Mouse (Mus musculus): ENCODE data around the gene Bclaf3. TPM values are rescaled to one million over a fixed set of nuclear protein-coding genes. Genes with fewer than 3 reads are reported as not detected.

Bclaf3 gene
- polyA plus RNA-seq, 1 experiment from 2014 or later: 5.0 TPM

- no peak overlapping the region for H3K27ac ChIP-seq (ENCODE audit: low read depth, low read length)
- H3K4me3 ChIP-seq (ENCODE audit: low read depth, low read length): no peak overlapping the region
- no peak overlapping the region for H3K4me2 ChIP-seq (replicated peaks; ENCODE audit: low read depth)
- 57% methylated on average over 6 of the region's 6 CpGs for WGBS
- peak; percentile 54 for TF ChIP-seq CTCF (IDR thresholded peaks at IDR 0.05; ENCODE audit: low read depth)
- H3K4me1 ChIP-seq (replicated peaks; ENCODE audit: control insufficient read depth, insufficient read depth, low read length): no peaks in the 10 kb centered on the region
- no peak overlapping the region for H3K9ac ChIP-seq (ENCODE audit: low read depth, low read length)
- ATAC-seq: no peak
- H3K9me3 ChIP-seq (ENCODE audit: control insufficient read depth): no peaks in the 10 kb centered on the region
- no peaks in the 10 kb centered on the region for H3K36me3 ChIP-seq (ENCODE audit: control insufficient read depth, insufficient read depth)
- no peaks in the 10 kb centered on the region for H3K27me3 ChIP-seq (replicated peaks; ENCODE audit: control insufficient read depth, insufficient read depth, low read length)
Measured at GRCm38 (mm10) chrX:159606936-159607335, 80.4 kb downstream of the Bclaf3 start.

GRCm38 (mm10) chrX:159626208-159626906 lies 99.9 kb downstream of the Bclaf3 start:
- H3K36me3 ChIP-seq (ENCODE audit: control insufficient read depth, insufficient read depth): no peaks in the 10 kb centered on the region
- H3K4me2 ChIP-seq (replicated peaks; ENCODE audit: low read depth): peak overlapping the region; percentile 63
- H3K27ac ChIP-seq (ENCODE audit: low read depth, low read length): no peak overlapping the region
- peak; percentile 15; the same call in 1 of the 2 replicates for ATAC-seq
- no peaks in the 10 kb centered on the region for H3K9me3 ChIP-seq (ENCODE audit: control insufficient read depth)
- 21% methylated on average over 11 of the region's 12 CpGs for WGBS
- TF ChIP-seq CTCF (IDR thresholded peaks at IDR 0.05; ENCODE audit: low read depth): peak; percentile 71
- no peak overlapping the region for H3K9ac ChIP-seq (ENCODE audit: low read depth, low read length)
- peak overlapping the region; percentile 43 for H3K4me3 ChIP-seq (ENCODE audit: low read depth, low read length)
- H3K27me3 ChIP-seq (replicated peaks; ENCODE audit: control insufficient read depth, insufficient read depth, low read length): 0 out of 2 replicates have a peak, but pooled peaks cover 7% of the 10 kb centered on the region
- H3K4me1 ChIP-seq (replicated peaks; ENCODE audit: control insufficient read depth, insufficient read depth, low read length): no peaks in the 10 kb centered on the region

- Histone ChIP-seq H3K9me3 (ENCODE audit: control insufficient read depth) (no peaks in the 10 kb centered on the region), H3K27me3 (replicated peaks; ENCODE audit: control insufficient read depth, insufficient read depth, low read length) (0 out of 2 replicates have a peak, but pooled peaks cover 7% of the 10 kb centered on the region), H3K4me1 (replicated peaks; ENCODE audit: control insufficient read depth, insufficient read depth, low read length) (no peaks in the 10 kb centered on the region), H3K4me2 (replicated peaks; ENCODE audit: low read depth) (peak within 1 kb of the TSS; percentile 63), H3K9ac (ENCODE audit: low read depth, low read length) (peak within 1 kb of the TSS; percentile 43), H3K4me3 (ENCODE audit: low read depth, low read length) (peak within 1 kb of the TSS; percentile 43), H3K27ac (ENCODE audit: low read depth, low read length) (no peak within 1 kb of the TSS), H3K36me3 (ENCODE audit: control insufficient read depth, insufficient read depth) (no peaks in the 10 kb centered on the region)
- 20% methylated on average over 55 of the region's 60 CpGs for WGBS
- peak; percentile 75 for ATAC-seq
- TF ChIP-seq CTCF (IDR thresholded peaks at IDR 0.05; ENCODE audit: low read depth): peak; percentile 64
Measured at GRCm38 (mm10) chrX:159626907-159627587, 100.6 kb downstream of the Bclaf3 start, which contains the start of gene Sh3kbp1. Sh3kbp1 (plus strand) TSS chrX:159627272.

- Histone ChIP-seq H3K36me3 (ENCODE audit: control insufficient read depth, insufficient read depth) (no peaks in the 10 kb centered on the region), H3K27ac (ENCODE audit: low read depth, low read length) (no peak overlapping the region), H3K4me2 (replicated peaks; ENCODE audit: low read depth) (peak overlapping the region; percentile 63), H3K27me3 (replicated peaks; ENCODE audit: control insufficient read depth, insufficient read depth, low read length) (0 out of 2 replicates have a peak, but pooled peaks cover 7% of the 10 kb centered on the region), H3K9ac (ENCODE audit: low read depth, low read length) (peak overlapping the region; percentile 43), H3K9me3 (ENCODE audit: control insufficient read depth) (no peaks in the 10 kb centered on the region), H3K4me3 (ENCODE audit: low read depth, low read length) (peak overlapping the region; percentile 43), H3K4me1 (replicated peaks; ENCODE audit: control insufficient read depth, insufficient read depth, low read length) (no peaks in the 10 kb centered on the region)
- no peak; the same call in 1 of the 2 replicates for TF ChIP-seq CTCF (IDR thresholded peaks at IDR 0.05; ENCODE audit: low read depth)
- 21% methylated on average over 49 of the region's 56 CpGs for WGBS
- peak; percentile 49 for ATAC-seq
Measured at GRCm38 (mm10) chrX:159627588-159628566, 101.4 kb downstream of the Bclaf3 start.

- no peak overlapping the region for H3K9ac ChIP-seq (ENCODE audit: low read depth, low read length)
- H3K4me1 ChIP-seq (replicated peaks; ENCODE audit: control insufficient read depth, insufficient read depth, low read length): no peaks in the 10 kb centered on the region
- 44% methylated on average over 4 of the region's 4 CpGs for WGBS
- no peak for TF ChIP-seq CTCF (IDR thresholded peaks at IDR 0.05; ENCODE audit: low read depth)
- H3K36me3 ChIP-seq (ENCODE audit: control insufficient read depth, insufficient read depth): no peaks in the 10 kb centered on the region
- peak overlapping the region; percentile 63 for H3K4me2 ChIP-seq (replicated peaks; ENCODE audit: low read depth)
- H3K4me3 ChIP-seq (ENCODE audit: low read depth, low read length): peak overlapping the region; percentile 43
- H3K27ac ChIP-seq (ENCODE audit: low read depth, low read length): no peak overlapping the region
- H3K9me3 ChIP-seq (ENCODE audit: control insufficient read depth): no peaks in the 10 kb centered on the region
- H3K27me3 ChIP-seq (replicated peaks; ENCODE audit: control insufficient read depth, insufficient read depth, low read length): 0 out of 2 replicates have a peak, but pooled peaks cover 7% of the 10 kb centered on the region
- ATAC-seq: no peak
Measured at GRCm38 (mm10) chrX:159628629-159629028, 102.1 kb downstream of the Bclaf3 start.
